Mouse (Mus musculus): ENCODE data around the gene Clcc1. TPM values are rescaled to one million over a fixed set of nuclear protein-coding genes. Genes with fewer than 3 reads are reported as not detected.
"Not testable (repeated sequence)": the region's sequence is repeated elsewhere in the genome, so short reads cannot be mapped to it uniquely, and the experiment has no call there.

Clcc1 gene
- polyA plus RNA-seq (2012; rRNA removed): 47.2 and 52.2 TPM in 2 replicates

DNA sequence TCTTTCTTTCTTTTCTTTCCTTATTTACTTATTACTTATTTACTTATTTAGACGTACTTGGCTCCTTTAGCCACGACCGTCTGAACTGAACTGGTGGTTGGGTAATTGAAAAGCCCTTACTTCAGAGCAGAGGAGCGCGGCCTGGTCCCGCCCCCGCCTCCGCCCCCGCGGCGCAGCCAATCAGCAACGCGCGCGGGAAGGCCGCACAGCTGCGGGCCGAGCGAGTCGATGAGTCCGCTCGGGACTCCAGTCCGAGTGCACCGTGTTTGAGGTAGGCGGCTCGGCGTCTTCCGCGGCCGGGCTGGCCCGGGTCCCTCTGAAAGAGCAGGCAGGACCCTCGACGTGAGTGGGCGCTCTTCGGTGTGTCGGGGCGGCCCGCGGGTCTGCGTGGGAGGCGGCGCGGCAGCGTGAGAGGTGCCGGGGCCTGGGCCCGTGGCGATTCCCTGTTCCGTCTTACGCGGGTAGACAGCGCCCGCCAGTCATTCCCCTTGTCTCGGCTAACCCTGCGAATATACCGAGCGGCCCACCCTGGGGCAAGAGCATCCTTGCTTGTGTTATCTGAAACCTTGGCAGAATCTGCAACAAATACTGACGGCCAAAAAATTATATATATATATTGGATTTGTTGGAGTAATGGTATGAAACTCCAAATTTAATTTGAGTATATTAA lies at the start of gene Clcc1:
TSS of gene Clcc1 (plus strand) at position 204 of the 670 bp plus-strand sequence.
- H3K4me1 ChIP-seq (ENCODE audit: control insufficient read depth, insufficient read depth, low read length): no peaks in the 10 kb centered on the region
- peak; percentile 95 for DNase-seq
- peak within 1 kb of the TSS; percentile 67 for H3K4me3 ChIP-seq (replicated peaks; ENCODE audit: insufficient read depth, low read depth, low read length)
- H3K27me3 ChIP-seq (ENCODE audit: control insufficient read depth, insufficient read depth, low read length): no peaks in the 10 kb centered on the region
- WGBS: under 1% methylated on average over 57 of the region's 57 CpGs
- TF ChIP-seq CTCF (IDR thresholded peaks at IDR 0.05; ENCODE audit: borderline replicate concordance, insufficient read depth, low read depth, low read length) (no peak), POLR2A (IDR thresholded peaks at IDR 0.05; ENCODE audit: borderline replicate concordance, insufficient read depth, low read length) (peak; percentile 87)
- no peak within 1 kb of the TSS; the same call in 1 of the 2 replicates for H3K27ac ChIP-seq (ENCODE audit: insufficient read depth, low read length)

DNA sequence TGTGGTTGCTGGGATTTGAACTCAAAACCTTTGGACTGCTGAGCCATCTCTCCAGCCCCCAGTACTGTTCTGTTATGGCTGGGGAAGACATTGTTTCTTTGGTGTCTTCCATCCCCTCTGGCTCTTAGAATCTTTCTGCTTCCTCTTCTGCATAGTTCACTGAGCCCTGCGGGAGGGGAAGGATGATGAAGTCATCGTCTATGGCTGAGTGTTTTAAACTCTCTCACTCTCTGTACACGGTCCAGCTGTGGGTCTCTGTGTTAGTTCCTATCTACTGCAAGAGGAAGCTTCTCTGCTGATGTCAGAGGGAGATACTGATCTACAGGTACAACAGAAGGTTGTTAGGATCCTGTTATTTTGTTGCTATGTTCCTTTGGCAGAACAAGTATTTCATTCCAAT lies 44.8 kb upstream of the Clcc1 start:
- DNase-seq: no peak
- WGBS: 30% methylated on average over 3 of the region's 3 CpGs
- no peaks in the 10 kb centered on the region for H3K4me1 ChIP-seq (ENCODE audit: control insufficient read depth, insufficient read depth, low read length)
- no peaks in the 10 kb centered on the region for H3K27me3 ChIP-seq (ENCODE audit: control insufficient read depth, insufficient read depth, low read length)
- H3K4me3 ChIP-seq (replicated peaks; ENCODE audit: insufficient read depth, low read depth, low read length): no peak overlapping the region
- no peak for TF ChIP-seq CTCF (IDR thresholded peaks at IDR 0.05; ENCODE audit: borderline replicate concordance, insufficient read depth, low read depth, low read length)
- H3K27ac ChIP-seq (ENCODE audit: insufficient read depth, low read length): no peak overlapping the region

DNA sequence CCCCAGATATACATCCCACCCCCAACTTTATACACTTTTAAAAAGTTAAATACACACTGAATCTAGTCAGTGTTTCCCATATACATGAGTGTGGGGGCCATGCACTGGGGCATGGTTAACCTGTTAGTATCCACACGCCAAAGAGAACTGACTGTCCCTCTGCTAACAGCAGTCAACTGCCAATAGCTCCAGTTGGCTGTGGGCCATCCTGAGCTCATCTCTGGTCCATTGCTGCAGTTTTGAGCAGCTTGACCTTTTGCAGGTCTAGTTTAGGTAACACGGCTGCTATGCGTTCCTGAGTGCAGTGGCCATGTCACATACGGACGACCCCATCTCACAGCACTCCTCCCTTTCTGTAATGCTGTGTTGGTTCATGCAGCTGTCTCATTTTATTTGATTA lies 19.0 kb upstream of the Clcc1 start:
- WGBS: 32% methylated on average over 5 of the region's 5 CpGs
- Histone ChIP-seq H3K4me1 (ENCODE audit: control insufficient read depth, insufficient read depth, low read length) (no peaks in the 10 kb centered on the region), H3K27ac (ENCODE audit: insufficient read depth, low read length) (no peak overlapping the region), H3K4me3 (replicated peaks; ENCODE audit: insufficient read depth, low read depth, low read length) (no peak overlapping the region), H3K27me3 (ENCODE audit: control insufficient read depth, insufficient read depth, low read length) (no peaks in the 10 kb centered on the region)
- peak; percentile 25 to 43 for DNase-seq
- TF ChIP-seq CTCF (IDR thresholded peaks at IDR 0.05; ENCODE audit: borderline replicate concordance, insufficient read depth, low read depth, low read length) (no peak), POLR2A (IDR thresholded peaks at IDR 0.05; ENCODE audit: borderline replicate concordance, insufficient read depth, low read length) (no peak)

DNA sequence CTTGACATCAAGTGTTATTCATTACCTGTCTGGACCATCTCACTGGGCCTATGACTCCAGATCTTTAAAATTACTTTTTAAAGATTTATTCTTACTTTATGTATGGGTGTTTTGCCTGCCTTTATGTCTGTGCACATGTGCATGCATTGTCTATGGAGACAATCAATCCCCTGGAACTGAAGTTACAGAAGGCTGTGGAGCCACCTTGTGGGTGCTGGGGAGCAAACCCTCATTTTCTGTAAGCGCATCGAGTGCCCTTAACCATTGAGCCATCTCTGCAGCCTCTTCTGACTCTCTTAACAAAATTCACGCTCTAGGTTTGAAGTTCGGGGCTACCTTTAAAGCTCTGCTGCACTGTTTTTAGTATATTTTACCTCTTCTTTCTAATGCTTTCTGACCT lies 14.3 kb upstream of the Clcc1 start:
- 58% methylated on average over 4 of the region's 4 CpGs for WGBS
- TF ChIP-seq POLR2A (IDR thresholded peaks at IDR 0.05; ENCODE audit: borderline replicate concordance, insufficient read depth, low read length): no peak
- 0 out of 2 replicates have a peak, but pooled peaks have one; percentile 22 for TF ChIP-seq CTCF (IDR thresholded peaks at IDR 0.05; ENCODE audit: borderline replicate concordance, insufficient read depth, low read depth, low read length)
- Histone ChIP-seq H3K4me3 (replicated peaks; ENCODE audit: insufficient read depth, low read depth, low read length) (no peak overlapping the region), H3K27ac (ENCODE audit: insufficient read depth, low read length) (no peak overlapping the region), H3K27me3 (ENCODE audit: control insufficient read depth, insufficient read depth, low read length) (no peaks in the 10 kb centered on the region), H3K4me1 (ENCODE audit: control insufficient read depth, insufficient read depth, low read length) (no peaks in the 10 kb centered on the region)
- no peak for DNase-seq

DNA sequence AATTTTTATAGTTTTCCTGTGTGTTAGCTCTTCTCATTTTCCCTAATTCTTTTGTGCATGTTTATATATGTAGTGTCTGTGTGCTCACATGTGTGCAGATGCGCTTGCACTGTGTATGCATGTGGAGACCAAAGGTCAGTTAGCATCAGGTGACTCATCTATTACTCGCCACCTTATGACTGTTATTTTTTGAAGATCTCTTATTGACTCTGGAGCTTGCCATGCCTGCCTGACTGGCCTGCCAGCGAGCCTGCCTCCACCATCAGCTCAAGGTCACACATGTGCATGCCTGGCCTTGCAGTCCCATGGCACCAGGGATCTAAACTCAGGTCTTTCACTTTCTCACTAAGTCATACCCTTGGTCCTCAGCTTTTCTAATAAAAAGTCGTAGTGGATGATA lies 12.7 kb upstream of the Clcc1 start:
- TF ChIP-seq POLR2A (IDR thresholded peaks at IDR 0.05; ENCODE audit: borderline replicate concordance, insufficient read depth, low read length) (no peak), CTCF (IDR thresholded peaks at IDR 0.05; ENCODE audit: borderline replicate concordance, insufficient read depth, low read depth, low read length) (no peak)
- WGBS: 86% methylated on average over 4 of the region's 4 CpGs
- Histone ChIP-seq H3K4me1 (ENCODE audit: control insufficient read depth, insufficient read depth, low read length) (no peaks in the 10 kb centered on the region), H3K27me3 (ENCODE audit: control insufficient read depth, insufficient read depth, low read length) (no peaks in the 10 kb centered on the region), H3K4me3 (replicated peaks; ENCODE audit: insufficient read depth, low read depth, low read length) (no peak overlapping the region), H3K27ac (ENCODE audit: insufficient read depth, low read length) (no peak overlapping the region)
- DNase-seq: no peak

DNA sequence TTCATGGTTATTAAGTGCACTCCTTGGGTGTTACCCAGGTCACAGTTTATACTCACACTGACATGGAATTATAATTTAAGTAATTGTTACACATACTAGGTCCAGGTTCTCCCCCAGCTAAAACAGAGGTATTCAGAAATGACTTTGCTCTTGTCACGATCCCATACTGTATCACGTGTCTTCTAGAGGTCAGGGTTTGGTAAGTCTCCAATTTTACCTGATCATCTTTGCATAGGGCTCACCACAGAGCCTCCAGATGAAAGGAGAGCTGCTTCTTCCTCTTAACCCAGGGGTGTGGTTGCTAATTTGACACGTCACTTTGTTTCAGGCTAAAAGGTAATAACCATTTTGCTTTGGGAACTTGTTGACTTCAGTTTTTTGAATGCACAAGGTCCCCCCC lies 8.9 kb upstream of the Clcc1 start:
- WGBS: 93% methylated on average over 3 of the region's 3 CpGs
- DNase-seq: no peak
- TF ChIP-seq CTCF (IDR thresholded peaks at IDR 0.05; ENCODE audit: borderline replicate concordance, insufficient read depth, low read depth, low read length): no peak
- no peak for TF ChIP-seq POLR2A (IDR thresholded peaks at IDR 0.05; ENCODE audit: borderline replicate concordance, insufficient read depth, low read length)

DNA sequence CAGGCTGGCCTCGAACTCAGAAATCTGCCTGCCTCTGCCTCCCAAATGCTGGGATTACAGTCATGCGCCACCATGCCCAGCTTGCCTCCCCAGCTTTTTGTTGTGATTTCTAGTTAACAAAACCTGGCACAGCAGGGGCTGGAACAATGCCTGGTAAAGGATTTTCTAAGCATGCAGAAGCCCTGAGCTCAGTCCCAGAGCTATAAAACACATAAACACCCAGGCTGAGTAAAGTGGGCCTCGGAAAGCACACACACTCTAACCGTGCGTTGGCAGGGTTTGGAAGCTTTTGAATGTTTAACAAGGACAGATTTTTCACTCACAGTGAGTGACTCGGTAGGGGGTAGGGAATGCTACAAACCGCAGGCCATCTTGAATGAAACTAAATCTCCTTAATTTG lies 7.7 kb upstream of the Clcc1 start:
- peak; percentile 30 to 36 for DNase-seq
- no peak for TF ChIP-seq POLR2A (IDR thresholded peaks at IDR 0.05; ENCODE audit: borderline replicate concordance, insufficient read depth, low read length)
- no peak for TF ChIP-seq CTCF (IDR thresholded peaks at IDR 0.05; ENCODE audit: borderline replicate concordance, insufficient read depth, low read depth, low read length)
- Histone ChIP-seq H3K4me1 (ENCODE audit: control insufficient read depth, insufficient read depth, low read length) (no peaks in the 10 kb centered on the region), H3K4me3 (replicated peaks; ENCODE audit: insufficient read depth, low read depth, low read length) (no peak overlapping the region), H3K27me3 (ENCODE audit: control insufficient read depth, insufficient read depth, low read length) (no peaks in the 10 kb centered on the region), H3K27ac (ENCODE audit: insufficient read depth, low read length) (no peak overlapping the region)
- 36% methylated on average over 7 of the region's 7 CpGs for WGBS

More for the DNA sequence above, 8.9 kb upstream of the Clcc1 start:
- Histone ChIP-seq H3K27me3 (ENCODE audit: control insufficient read depth, insufficient read depth, low read length) (no peaks in the 10 kb centered on the region), H3K4me1 (ENCODE audit: control insufficient read depth, insufficient read depth, low read length) (no peaks in the 10 kb centered on the region), H3K27ac (ENCODE audit: insufficient read depth, low read length) (no peak overlapping the region), H3K4me3 (replicated peaks; ENCODE audit: insufficient read depth, low read depth, low read length) (no peak overlapping the region)

DNA sequence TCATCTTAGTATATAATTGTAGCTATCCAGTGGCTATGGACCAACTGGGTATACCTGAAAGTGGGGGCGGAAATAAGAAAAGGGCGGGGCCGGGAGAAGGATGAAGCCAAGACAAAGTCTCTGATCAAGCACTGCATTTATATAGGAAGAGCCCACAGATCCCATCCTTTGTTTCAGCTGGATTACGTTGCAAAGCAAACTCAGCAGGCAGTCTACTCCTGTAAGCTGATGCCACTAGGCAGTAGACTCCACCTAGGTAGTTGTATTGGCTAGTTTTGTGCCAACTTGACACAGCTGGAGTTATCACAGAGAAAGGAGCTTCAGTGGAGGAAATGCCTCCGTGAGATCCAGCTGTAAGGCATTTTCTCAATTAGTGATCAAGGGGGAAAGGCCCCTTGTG lies 6.0 kb upstream of the Clcc1 start:
- DNase-seq; H3K27me3 ChIP-seq (ENCODE audit: control insufficient read depth, insufficient read depth, low read length); H3K4me3 ChIP-seq (replicated peaks; ENCODE audit: insufficient read depth, low read depth, low read length); H3K4me1 ChIP-seq (ENCODE audit: control insufficient read depth, insufficient read depth, low read length); H3K27ac ChIP-seq (ENCODE audit: insufficient read depth, low read length): not testable (repeated sequence)
- 49% methylated on average over 5 of the region's 5 CpGs for WGBS
